Mouse (Mus musculus) C3H10T1/2 (cell line): Measurements from ENCODE around the gene Samm50. TPM values are rescaled to one million over a fixed set of nuclear protein-coding genes. Genes with fewer than 3 reads are reported as not detected.

Source experiments
- polyA plus RNA-seq, 2 experiments: library from polyadenylated mRNA; unstranded; fragments of >200 nt; fragmentation: generic; extraction: Trizol; gene quantifications; one replicate each; pipeline ENCODE4 v1.2.1; 2012; ENCODE audit warnings: missing spikeins in 2 of 2

Samm50 gene
- polyA plus RNA-seq = 100 to 1,000 TPM in 1 of 2 experiments, 10 to 100 TPM in 1; 74.6 to 131 TPM

GRCm38 (mm10) chr15:84192058-84192791 is at the start of gene Samm50:
Gene Samm50 (plus strand): TSS chr15:84192241.

GRCm38 (mm10) chr15:84167600-84167999 is 24.4 kb upstream of the Samm50 start, which contains the start of gene Pnpla3:
Gene Pnpla3 (plus strand): TSS chr15:84167837.

GRCm38 (mm10) chr15:84231721-84232561 is 39.9 kb downstream of the Samm50 start, which contains the start of gene Parvb:
Gene Parvb (plus strand): TSS chr15:84232043.

Other genes starting within 250 kb of the Samm50 start
- not detected for gene Efcab6, start 126.9 kb upstream of the Samm50 start, polyA plus RNA-seq
- not detected for gene Sult4a1, start 86.5 kb upstream of the Samm50 start, polyA plus RNA-seq
- gene Pnpla5, start 69.1 kb upstream of the Samm50 start, polyA plus RNA-seq = not detected
- not detected for gene Pnpla3, start 24.4 kb upstream of the Samm50 start, polyA plus RNA-seq
- gene Parvb, start 39.8 kb downstream of the Samm50 start, polyA plus RNA-seq = 10 to 100 TPM; 14.2 to 30.1 TPM
- gene Parvg, start 131.8 kb downstream of the Samm50 start, polyA plus RNA-seq = under 1 TPM; 0.08 to 0.19 TPM